Mouse (Mus musculus): ENCODE results near the gene Rlbp1. TPM values are rescaled to one million over a fixed set of nuclear protein-coding genes. Genes with fewer than 3 reads are reported as not detected.

The Rlbp1 gene
- total and polyA plus RNA-seq, 3 experiments, result 0.12 to 0.17 TPM; not detected in 1

- no peak for TF ChIP-seq UBTF (IDR thresholded peaks at IDR 0.05; ENCODE audit: borderline replicate concordance, insufficient read depth, low read depth, low read length)
Measured at GRCm38 (mm10) chr7:79331197-79331596, 55.7 kb downstream of the Rlbp1 start (continued).

GRCm38 (mm10) chr7:79328769-79329168 lies 58.1 kb downstream of the Rlbp1 start:
- peaks cover 0 to 8% of the 10 kb centered on the region in 2 experiments; a peak in 2 of 4 replicates for H3K36me3 ChIP-seq (ENCODE audit: control insufficient read depth in 1 of 2, insufficient read depth in 2 of 2, low read length in 2 of 2)

More at GRCm38 (mm10) chr7:79328769-79329168, 58.1 kb downstream of the Rlbp1 start:
- DNase-seq (ENCODE audit: low read depth, low spot score), result no peak
- H3K9me3 ChIP-seq (replicated peaks; ENCODE audit: insufficient read depth, low read length), result no peaks in the 10 kb centered on the region
- H3K79me2 ChIP-seq (ENCODE audit: control insufficient read depth, insufficient read depth, low read length, poor library complexity), result no peaks in the 10 kb centered on the region
- H3K27ac ChIP-seq (ENCODE audit: control insufficient read depth, low read depth, low read length), result no peak overlapping the region
- no peaks in the 10 kb centered on the region for H3K27me3 ChIP-seq (ENCODE audit: control insufficient read depth in 1 of 2, insufficient read depth in 2 of 2, low read length in 2 of 2)
- no peak overlapping the region for H3K9ac ChIP-seq (ENCODE audit: control insufficient read depth, low read depth, low read length, poor library complexity, severe bottlenecking)
- TF ChIP-seq NRF1 (IDR thresholded peaks at IDR 0.05; ENCODE audit: insufficient read depth, low read depth, low read length, poor library complexity, severe bottlenecking) (no peak), CTCF (IDR thresholded peaks at IDR 0.05 in 2 of 3, conservative IDR thresholded peaks at IDR 0.05 in 1 of 3; ENCODE audit: control insufficient read depth in 1 of 3, insufficient read depth in 1 of 3, low read depth in 2 of 3, low read length in 3 of 3, poor library complexity in 1 of 3, severe bottlenecking in 1 of 3) (no peak), RAD21 (IDR thresholded peaks at IDR 0.05; ENCODE audit: low read depth, low read length) (no peak), KAT2A (conservative IDR thresholded peaks at IDR 0.05; ENCODE audit: low read depth, low read length) (no peak), USF1 (IDR thresholded peaks at IDR 0.05; ENCODE audit: low read depth, low read length) (no peak), NELFE (IDR thresholded peaks at IDR 0.05; ENCODE audit: low read depth, low read length) (no peak), MEF2A (IDR thresholded peaks at IDR 0.05; ENCODE audit: extremely low read depth, insufficient replicate concordance, low read depth, low read length, poor library complexity, severe bottlenecking) (no peak), BHLHE40 (IDR thresholded peaks at IDR 0.05; ENCODE audit: borderline replicate concordance, low read depth, low read length) (no peak), POLR2AphosphoS2 (IDR thresholded peaks at IDR 0.05; ENCODE audit: low read length) (no peak), MAX (IDR thresholded peaks at IDR 0.05; ENCODE audit: low read length) (no peak)
- H3K4me1 ChIP-seq (ENCODE audit: control insufficient read depth in 1 of 2, insufficient read depth in 2 of 2, low read length in 2 of 2), result no peaks in the 10 kb centered on the region
- no peak overlapping the region for H3K4me3 ChIP-seq (ENCODE audit: control insufficient read depth in 1 of 2, insufficient read depth in 1 of 2, low read depth in 2 of 2, low read length in 2 of 2)

Other genes starting within 250 kb of the Rlbp1 start
- gene Mfge8, start 238.0 kb downstream of the Rlbp1 start, total RNA-seq (2012; rRNA removed), result 4.7 and 4.9 TPM in 2 replicates
- gene Mfge8, start 238.0 kb downstream of the Rlbp1 start, polyA plus RNA-seq (2012; ENCODE audit: insufficient read depth in 1 of 2, insufficient read length in 2 of 2, low read depth in 1 of 2, low replicate concordance in 2 of 2, missing spikeins in 1 of 2), result 1 to 10 TPM in 1 of 2 experiments, not detected in 1; 9.5 TPM
- 13.6 and 13.7 TPM in 2 replicates for gene Abhd2, start 113.8 kb downstream of the Rlbp1 start, total RNA-seq (2012; rRNA removed)
- 10 to 100 TPM in 1 of 2 experiments, not detected in 1; 32.0 TPM for gene Abhd2, start 113.8 kb downstream of the Rlbp1 start, polyA plus RNA-seq (2012; ENCODE audit: insufficient read depth in 1 of 2, insufficient read length in 2 of 2, low read depth in 1 of 2, low replicate concordance in 2 of 2, missing spikeins in 1 of 2)
- 6.9 and 8.4 TPM in 2 replicates for gene Fanci, start 4.9 kb upstream of the Rlbp1 start, total RNA-seq (2012; rRNA removed)
- 1 to 10 TPM in 1 of 2 experiments, not detected in 1; 9.0 TPM for gene Fanci, start 4.9 kb upstream of the Rlbp1 start, polyA plus RNA-seq (2012; ENCODE audit: insufficient read depth in 1 of 2, insufficient read length in 2 of 2, low read depth in 1 of 2, low replicate concordance in 2 of 2, missing spikeins in 1 of 2)
- 66.8 and 82.7 TPM in 2 replicates for gene Polg, start 79.3 kb upstream of the Rlbp1 start, total RNA-seq (2012; rRNA removed)
- 100 to 1,000 TPM in 1 of 2 experiments, not detected in 1; 129 TPM for gene Polg, start 79.3 kb upstream of the Rlbp1 start, polyA plus RNA-seq (2012; ENCODE audit: insufficient read depth in 1 of 2, insufficient read length in 2 of 2, low read depth in 1 of 2, low replicate concordance in 2 of 2, missing spikeins in 1 of 2)
- not detected in 2 replicates for gene Rhcg, start 230.6 kb upstream of the Rlbp1 start, total RNA-seq (2012; rRNA removed)
- not detected for gene Rhcg, start 230.6 kb upstream of the Rlbp1 start, polyA plus RNA-seq (2012; ENCODE audit: insufficient read depth in 1 of 2, insufficient read length in 2 of 2, low read depth in 1 of 2, low replicate concordance in 2 of 2, missing spikeins in 1 of 2)